In the genomic region with DNA sequence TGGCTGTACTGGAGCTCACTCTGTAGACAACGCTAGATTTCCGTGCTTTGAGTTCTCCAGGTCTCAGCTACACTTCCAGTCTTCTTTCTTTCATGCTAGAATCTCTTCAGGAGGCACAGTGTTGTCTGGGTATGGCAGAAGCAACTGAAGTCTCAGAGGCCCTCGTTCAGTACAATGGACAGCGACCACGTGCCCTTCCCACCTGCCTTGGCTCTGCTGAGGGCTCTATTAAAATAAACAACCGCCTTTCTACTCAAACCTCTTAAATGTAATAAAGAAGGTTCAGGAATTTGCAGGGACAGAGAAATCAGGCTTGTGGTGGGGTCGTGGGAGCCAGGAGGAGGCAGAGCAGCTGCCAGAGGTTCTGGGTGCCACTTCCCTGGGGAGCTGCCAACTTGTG, we compare ENCODE assay signal across 9 mouse cellular contexts. TPM values are rescaled to one million over a fixed set of nuclear protein-coding genes. Genes with fewer than 3 reads are reported as not detected.
A peak's percentile ranks its signal among the peaks of the same experiment; 100 is the strongest.
DNase-seq lines count a peak whose midpoint lies in the region; ATAC-seq lines count a peak whose summit lies in the region.
"Had no signal": no experiment of that assay in that cellular context is flagged by ENCODE, and none has a peak within 500 bp of the region (broad histone marks: within the 10 kb centered on the region; RNA-seq: fewer than 3 reads in every experiment).

No protein-coding gene starts in this region.

- whole genome bisulfite sequencing in intestine, embryonic 14.5 days, result 4% methylated on average over 7 of the region's 7 CpGs
- WGBS in intestine, embryonic 15.5 days, result 6% methylated on average over 7 of the region's 7 CpGs
- 15% methylated on average over 7 of the region's 7 CpGs for WGBS in midbrain, embryonic 14.5 days
- 7% methylated on average over 7 of the region's 7 CpGs for WGBS in heart, embryonic 12.5 days
- WGBS in hindbrain, embryonic 12.5 days, result 12% methylated on average over 7 of the region's 7 CpGs

- H3K9ac ChIP-seq in intestine, embryonic 14.5 days (ENCODE audit: low read length), result no peak overlapping the region
- H3K9ac ChIP-seq in intestine, embryonic 15.5 days, result no peak overlapping the region
- no peak overlapping the region for H3K9ac ChIP-seq in midbrain, embryonic 14.5 days (replicated peaks; ENCODE audit: low read length)
- no peak overlapping the region for H3K9ac ChIP-seq in heart, embryonic 12.5 days
- H3K9ac ChIP-seq in hindbrain, embryonic 12.5 days, result no peak overlapping the region

- DNase-seq in intestine, embryonic 14.5 days (ENCODE audit: low spot score), result peak; percentile 87
- DNase-seq in ES-CJ7 (ENCODE audit: low read depth, low spot score), result peak; percentile 45
- DNase-seq in embryo, embryonic 9.5 days (ENCODE audit: extremely low spot score), result peak; percentile 43
- DNase-seq in midbrain, embryonic 14.5 days, result no peak
- DNase-seq: gastrocnemius, adult 2 months had no signal

- ATAC-seq in intestine, embryonic 14.5 days (replicated peaks; ENCODE audit: low FRiP score, low TSS enrichment, low read depth), result no peak
- no peak for ATAC-seq in intestine, embryonic 15.5 days
- ATAC-seq in megakaryocyte-erythroid progenitor cell, adult 5-6 weeks (replicated peaks; ENCODE audit: low FRiP score, low TSS enrichment, poor library complexity, severe bottlenecking), result peak; percentile 80
- no peak for ATAC-seq in midbrain, embryonic 14.5 days (ENCODE audit: low FRiP score, low TSS enrichment)
- no peak for ATAC-seq in heart, embryonic 12.5 days (ENCODE audit: insufficient number of reproducible peaks, low FRiP score)
- no peak for ATAC-seq in hindbrain, embryonic 12.5 days (ENCODE audit: low FRiP score)

- no peaks in the 10 kb centered on the region for H3K36me3 ChIP-seq in intestine, embryonic 14.5 days (ENCODE audit: control insufficient read depth, insufficient read depth, low read length)
- H3K36me3 ChIP-seq in intestine, embryonic 15.5 days, result no peaks in the 10 kb centered on the region
- H3K36me3 ChIP-seq in midbrain, embryonic 14.5 days (ENCODE audit: control insufficient read depth, insufficient read depth, low read length), result no peaks in the 10 kb centered on the region
- H3K36me3 ChIP-seq in heart, embryonic 12.5 days, result no peaks in the 10 kb centered on the region
- H3K36me3 ChIP-seq in hindbrain, embryonic 12.5 days, result no peaks in the 10 kb centered on the region

- H3K4me1 ChIP-seq in intestine, embryonic 14.5 days (replicated peaks; ENCODE audit: control insufficient read depth, insufficient read depth, low read length), result no peaks in the 10 kb centered on the region
- H3K4me1 ChIP-seq in intestine, embryonic 15.5 days (replicated peaks), result no peaks in the 10 kb centered on the region
- H3K4me1 ChIP-seq in midbrain, embryonic 14.5 days (ENCODE audit: control insufficient read depth, insufficient read depth, low read length), result peaks cover 13% of the 10 kb centered on the region
- H3K4me1 ChIP-seq in heart, embryonic 12.5 days (replicated peaks), result peaks cover 3% of the 10 kb centered on the region; the same call in 1 of the 2 replicates
- peaks cover 7% of the 10 kb centered on the region for H3K4me1 ChIP-seq in hindbrain, embryonic 12.5 days

- no peak overlapping the region for H3K27ac ChIP-seq in intestine, embryonic 14.5 days (ENCODE audit: low read depth)
- H3K27ac ChIP-seq in intestine, embryonic 15.5 days, result no peak overlapping the region
- H3K27ac ChIP-seq in midbrain, embryonic 14.5 days (replicated peaks; ENCODE audit: low read depth, low read length), result no peak overlapping the region
- no peak overlapping the region for H3K27ac ChIP-seq in heart, embryonic 12.5 days (ENCODE audit: poor library complexity, severe bottlenecking)
- H3K27ac ChIP-seq in hindbrain, embryonic 12.5 days, result no peak overlapping the region
- H3K27ac ChIP-seq: gastrocnemius, adult 2 months had no signal

- no peaks in the 10 kb centered on the region for H3K9me3 ChIP-seq in intestine, embryonic 14.5 days (ENCODE audit: control insufficient read depth, low read length)
- no peaks in the 10 kb centered on the region for H3K9me3 ChIP-seq in intestine, embryonic 15.5 days
- no peaks in the 10 kb centered on the region for H3K9me3 ChIP-seq in midbrain, embryonic 14.5 days (ENCODE audit: control insufficient read depth, low read length)
- H3K9me3 ChIP-seq in heart, embryonic 12.5 days (replicated peaks), result 0 out of 2 replicates have a peak, but pooled peaks cover under 1% of the 10 kb centered on the region
- H3K9me3 ChIP-seq in hindbrain, embryonic 12.5 days (replicated peaks), result no peaks in the 10 kb centered on the region

- H3K4me3 ChIP-seq in intestine, embryonic 14.5 days (ENCODE audit: low read depth, low read length), result no peak overlapping the region
- no peak overlapping the region for H3K4me3 ChIP-seq in intestine, embryonic 15.5 days (replicated peaks)
- H3K4me3 ChIP-seq in midbrain, embryonic 14.5 days (replicated peaks; ENCODE audit: low read depth, low read length), result no peak overlapping the region
- H3K4me3 ChIP-seq in heart, embryonic 12.5 days, result no peak overlapping the region
- H3K4me3 ChIP-seq in hindbrain, embryonic 12.5 days, result no peak overlapping the region
- H3K4me3 ChIP-seq: gastrocnemius, adult 2 months had no signal

- no peak overlapping the region for H3K4me2 ChIP-seq in intestine, embryonic 14.5 days (ENCODE audit: low read length)
- H3K4me2 ChIP-seq in intestine, embryonic 15.5 days (replicated peaks), result no peak overlapping the region
- no peak overlapping the region for H3K4me2 ChIP-seq in midbrain, embryonic 14.5 days (ENCODE audit: low read length)
- no peak overlapping the region for H3K4me2 ChIP-seq in heart, embryonic 12.5 days
- no peak overlapping the region for H3K4me2 ChIP-seq in hindbrain, embryonic 12.5 days (replicated peaks)

- H3K27me3 ChIP-seq in intestine, embryonic 14.5 days (replicated peaks; ENCODE audit: control insufficient read depth, insufficient read depth, low read length), result 0 out of 2 replicates have a peak, but pooled peaks cover 2% of the 10 kb centered on the region
- no peaks in the 10 kb centered on the region for H3K27me3 ChIP-seq in intestine, embryonic 15.5 days (replicated peaks)
- H3K27me3 ChIP-seq in midbrain, embryonic 14.5 days (ENCODE audit: control insufficient read depth, insufficient read depth, low read length), result no peaks in the 10 kb centered on the region
- H3K27me3 ChIP-seq in heart, embryonic 12.5 days (replicated peaks), result peaks cover 5% of the 10 kb centered on the region; the same call in 1 of the 2 replicates
- no peaks in the 10 kb centered on the region for H3K27me3 ChIP-seq in hindbrain, embryonic 12.5 days

RNA-seq across cellular contexts. Expression of gene Pomgnt2, which starts 9.7 kb away (rescaled TPM):
- 12.8 and 13.2 TPM in 2 replicates for polyA plus RNA-seq in intestine, embryonic 14.5 days (2014; fragmentation: Nextera tagmentation; extraction: Ambion mirVana)
- 12.9 and 15.9 TPM in 2 replicates for polyA plus RNA-seq in intestine, embryonic 15.5 days (2015; fragmentation: Nextera tagmentation; extraction: Ambion mirVana)
- 2.2 and 2.6 TPM in 2 replicates for total RNA-seq in megakaryocyte-erythroid progenitor cell, adult 5-6 weeks (2014; fragmentation: Nextera tagmentation)
- 3.8 and 4.3 TPM in 2 replicates for total RNA-seq in megakaryocyte-erythroid progenitor cell, adult 5-6 weeks (2017)
- polyA plus RNA-seq in midbrain, embryonic 14.5 days (2014; fragmentation: Nextera tagmentation; extraction: Ambion mirVana), result 22.4 and 23.0 TPM in 2 replicates
- 14.3 and 14.7 TPM in 2 replicates for polyA plus RNA-seq in heart, embryonic 12.5 days (2016; fragmentation: Nextera tagmentation; extraction: Ambion mirVana)
- polyA plus RNA-seq in hindbrain, embryonic 12.5 days (2016; fragmentation: Nextera tagmentation; extraction: Ambion mirVana), result 14.7 and 17.3 TPM in 2 replicates

RNA-seq across cellular contexts. Expression of gene Fam198a, which starts 55.8 kb away (rescaled TPM):
- 2.7 and 2.9 TPM in 2 replicates for polyA plus RNA-seq in intestine, embryonic 14.5 days (2014; fragmentation: Nextera tagmentation; extraction: Ambion mirVana)
- 3.1 and 4.6 TPM in 2 replicates for polyA plus RNA-seq in intestine, embryonic 15.5 days (2015; fragmentation: Nextera tagmentation; extraction: Ambion mirVana)
- total RNA-seq in megakaryocyte-erythroid progenitor cell, adult 5-6 weeks (2014; fragmentation: Nextera tagmentation), result not detected in 2 replicates
- 1.3 TPM in 1 of 2 replicates, not detected in the other for total RNA-seq in megakaryocyte-erythroid progenitor cell, adult 5-6 weeks (2017)
- 0.80 and 0.81 TPM in 2 replicates for polyA plus RNA-seq in midbrain, embryonic 14.5 days (2014; fragmentation: Nextera tagmentation; extraction: Ambion mirVana)
- 0.68 and 1.00 TPM in 2 replicates for polyA plus RNA-seq in heart, embryonic 12.5 days (2016; fragmentation: Nextera tagmentation; extraction: Ambion mirVana)
- 1.8 and 2.6 TPM in 2 replicates for polyA plus RNA-seq in hindbrain, embryonic 12.5 days (2016; fragmentation: Nextera tagmentation; extraction: Ambion mirVana)
